Mouse (Mus musculus) left cerebral cortex, postnatal 25 days (tissue): Measurements from ENCODE around the gene Scube3. TPM values are rescaled to one million over a fixed set of nuclear protein-coding genes. Genes with fewer than 3 reads are reported as not detected.

ENCODE experiments used
- DNase-seq, 2 experiments: peaks; one replicate each; pipeline ENCODE4 v3.0.0; 2022; ENCODE audit warnings: low spot score in 2 of 2, mixed read lengths in 1 of 2
- intact Hi-C: fragments of 180-260 bp; cut with DNase I; formaldehyde crosslinking; loops from one replicate; pipeline ENCODE4 v1.15.1; 2025
- total RNA-seq, 2 experiments: library from RNA; stranded (reverse); gene quantifications; 2 replicates each; pipeline ENCODE4 v1.2.3; 2021

Gene Scube3
- total RNA-seq, 2 experiments from 2014 or later: 1.1 to 5.5 TPM

DNA sequence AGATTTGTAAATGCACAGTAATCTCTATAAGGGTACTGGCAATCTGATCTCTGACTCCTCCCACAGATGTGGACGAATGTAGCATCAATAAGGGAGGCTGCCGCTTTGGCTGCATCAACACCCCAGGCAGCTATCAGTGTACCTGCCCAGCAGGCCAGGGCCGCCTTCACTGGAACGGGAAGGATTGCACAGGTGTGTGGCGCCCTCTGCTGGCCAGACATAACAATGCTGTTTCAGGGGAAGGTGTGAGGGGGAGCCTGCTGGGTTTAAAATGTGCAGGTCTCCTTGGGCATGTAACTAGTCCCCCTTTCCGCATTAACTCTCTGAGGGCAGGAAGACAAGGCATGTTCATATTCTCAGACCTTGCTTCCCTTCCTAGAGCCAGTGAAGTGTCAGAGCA lies 21.7 kb downstream of the Scube3 start:
- peak; percentile 67 to 76 for DNase-seq
- intact Hi-C loops: loop anchor here (1.0 to 5.0 kb wide), 2 partner anchors 78 to 171 kb away; no protein-coding TSS in a partner anchor

DNA sequence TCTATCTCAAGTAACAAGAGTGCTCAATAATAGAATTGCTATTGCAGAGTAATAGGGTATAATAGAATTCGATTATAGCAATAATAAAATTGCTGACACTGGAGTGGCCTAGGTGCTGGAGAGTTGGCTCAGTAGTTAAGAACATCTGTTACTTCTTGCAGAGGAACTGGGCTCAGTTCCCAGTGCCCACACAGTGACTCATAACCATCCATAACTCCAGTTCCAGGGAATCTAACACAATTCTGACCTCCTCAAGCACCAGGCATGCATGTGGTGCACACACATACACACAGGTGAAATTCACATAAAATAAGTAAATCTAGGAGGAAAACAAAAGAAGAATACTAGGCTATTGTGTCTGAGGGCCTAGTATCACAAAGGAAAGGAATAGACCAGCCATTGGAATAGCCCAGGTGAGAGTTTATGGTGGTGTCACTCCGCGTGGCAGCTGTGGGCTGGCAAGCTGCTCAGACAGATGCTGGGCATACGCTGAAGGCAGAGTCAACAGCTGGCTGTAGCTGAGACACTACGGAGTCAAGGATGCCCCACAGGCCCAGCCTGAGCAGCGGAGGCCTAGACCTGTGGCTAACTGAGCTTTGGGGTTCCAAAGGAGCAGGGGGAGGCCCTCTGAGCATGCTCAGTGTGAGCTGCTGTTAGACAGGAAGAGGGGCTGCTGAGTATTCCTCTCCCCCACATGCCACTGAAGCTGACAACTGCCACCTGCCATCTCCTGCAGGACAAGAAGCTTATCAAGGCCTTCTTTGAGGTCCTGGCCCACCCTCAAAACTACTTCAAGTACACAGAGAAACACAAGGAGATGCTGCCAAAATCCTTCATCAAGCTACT lies 28.7 kb downstream of the Scube3 start:
- intact Hi-C loops: no loop called here
- peak in 1 of 2 experiments; percentile 82 for DNase-seq

GRCm38 (mm10) chr17:28172690-28173089 lies 30.7 kb downstream of the Scube3 start:
- intact Hi-C loops: no loop called here
- DNase-seq: no peak

GRCm38 (mm10) chr17:28176775-28177539 lies 35.0 kb downstream of the Scube3 start, which contains the start of gene Zfp523:
Zfp523 (plus strand) TSS chr17:28177129.
- DNase-seq: peak; percentile 92 to 95
- intact Hi-C loops: no loop called here

DNA sequence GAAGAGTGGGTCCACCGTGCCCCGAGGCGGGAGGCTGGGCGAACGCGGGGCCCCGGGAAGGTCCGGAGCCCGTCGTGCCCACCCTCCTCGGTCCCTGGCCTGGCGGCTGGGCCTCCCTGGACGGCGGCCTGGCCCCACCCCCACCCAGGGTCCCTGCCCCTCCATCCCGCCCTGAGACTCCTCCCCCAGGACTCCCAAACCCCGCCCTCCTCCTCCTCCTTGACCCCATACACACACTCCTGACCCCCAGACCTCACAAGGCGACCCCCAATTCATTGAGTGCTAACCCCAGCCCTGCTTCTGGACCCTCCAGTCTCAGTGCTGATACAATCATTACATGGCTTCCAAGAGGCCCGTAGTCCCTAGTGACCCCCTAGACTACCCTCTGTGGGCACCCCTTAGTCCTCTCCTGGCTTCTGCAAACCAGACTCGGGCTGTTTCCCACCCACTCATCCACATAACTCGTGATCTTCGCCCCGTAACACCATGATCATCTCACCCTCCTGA lies 35.7 kb downstream of the Scube3 start:
- no peak for DNase-seq

GRCm38 (mm10) chr17:28180331-28180730 lies 38.4 kb downstream of the Scube3 start:
- intact Hi-C loops: no loop called here
- DNase-seq: no peak

More for the DNA sequence above, 35.7 kb downstream of the Scube3 start:
- intact Hi-C loops: no loop called here

GRCm38 (mm10) chr17:28180783-28181544 lies 39.0 kb downstream of the Scube3 start:
- no peak for DNase-seq
- intact Hi-C loops: no loop called here

- intact Hi-C loops: no loop called here
- no peak for DNase-seq
Observed at GRCm38 (mm10) chr17:28184971-28185638, 43.2 kb downstream of the Scube3 start.

DNA sequence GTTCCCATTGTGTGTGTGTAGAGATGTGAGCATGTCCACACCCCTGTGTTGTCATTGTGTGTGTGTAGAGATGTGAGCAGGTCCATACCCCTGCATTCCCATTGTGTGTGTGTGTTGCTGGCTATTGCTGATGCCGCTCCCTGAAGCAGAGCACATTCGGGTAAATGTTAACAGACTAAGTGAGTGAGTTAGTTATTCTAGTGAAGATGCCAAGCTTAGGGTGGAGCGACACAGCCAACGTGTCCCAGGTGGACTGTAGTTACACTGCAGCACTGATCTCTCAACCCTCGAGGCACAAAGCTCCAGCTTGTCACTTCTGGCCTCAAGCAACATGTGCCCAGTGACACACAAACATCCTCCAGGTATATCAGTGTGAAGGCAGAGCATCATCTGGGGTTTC lies 46.4 kb downstream of the Scube3 start:
- DNase-seq: no peak
- intact Hi-C loops: no loop called here

DNA sequence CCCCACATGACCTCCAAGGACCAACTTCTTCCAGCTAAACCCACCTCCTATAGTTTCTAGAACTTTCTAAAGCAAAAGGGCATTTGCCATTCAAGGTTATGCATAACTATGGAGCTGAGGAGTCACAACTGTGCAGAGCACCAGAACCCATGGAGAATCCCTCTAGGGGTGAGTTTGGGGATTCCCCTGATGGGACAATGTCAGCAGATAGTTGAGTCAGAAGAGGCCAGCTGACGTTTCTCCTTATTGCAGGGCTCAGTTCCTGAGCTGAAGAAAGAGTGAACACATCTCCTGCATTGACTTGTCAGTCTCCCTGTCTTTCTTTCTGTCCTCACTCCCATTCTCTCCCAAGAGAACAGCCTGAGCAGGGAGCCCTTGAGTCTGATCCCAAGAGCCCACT lies 50.8 kb downstream of the Scube3 start:
- DNase-seq: no peak
- intact Hi-C loops: no loop called here

- intact Hi-C loops: no loop called here
- DNase-seq: peak in 1 of 2 experiments; percentile 34
Observed at GRCm38 (mm10) chr17:28193559-28193958, 51.6 kb downstream of the Scube3 start.

DNA sequence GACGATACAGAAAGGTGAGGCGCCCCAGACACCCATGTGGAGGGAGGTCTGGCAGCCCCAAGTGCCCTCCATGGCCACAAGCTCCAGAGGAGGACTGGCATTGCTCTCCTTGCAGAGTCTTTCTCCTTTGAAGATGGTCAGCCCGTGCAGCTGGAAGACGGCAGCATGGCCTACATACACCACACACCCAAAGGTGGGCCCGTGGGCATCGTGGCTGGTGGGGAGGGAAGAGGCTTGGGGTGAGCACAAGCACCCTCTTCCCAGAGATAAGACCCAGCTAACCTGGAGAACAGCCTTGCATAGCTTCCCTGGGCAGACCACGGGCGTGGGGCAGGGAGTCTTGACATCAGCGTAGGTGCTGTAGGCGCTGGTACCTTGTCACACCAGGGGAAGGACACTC lies 53.1 kb downstream of the Scube3 start:
- intact Hi-C loops: no loop called here
- DNase-seq: no peak

GRCm38 (mm10) chr17:28197646-28198045 lies 55.7 kb downstream of the Scube3 start:
- DNase-seq: no peak
- intact Hi-C loops: no loop called here

DNA sequence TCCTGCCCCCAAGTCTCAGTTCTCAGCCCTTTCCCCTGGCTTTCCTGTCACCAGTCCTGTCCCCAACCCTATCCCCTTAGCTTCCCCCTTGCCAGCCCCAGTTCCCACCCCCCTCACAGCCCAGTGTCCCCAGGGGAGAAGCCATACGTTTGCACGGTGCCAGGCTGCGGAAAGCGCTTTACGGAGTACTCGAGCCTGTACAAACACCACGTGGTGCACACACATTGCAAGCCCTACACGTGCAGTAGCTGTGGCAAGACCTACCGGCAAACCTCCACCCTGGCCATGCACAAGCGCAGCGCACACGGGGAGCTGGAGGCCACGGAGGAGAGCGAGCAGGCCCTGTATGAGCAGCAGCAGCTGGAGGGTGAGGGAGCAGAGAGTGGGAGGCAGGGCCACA lies 60.0 kb downstream of the Scube3 start:
- intact Hi-C loops: no loop called here
- no peak for DNase-seq

DNA sequence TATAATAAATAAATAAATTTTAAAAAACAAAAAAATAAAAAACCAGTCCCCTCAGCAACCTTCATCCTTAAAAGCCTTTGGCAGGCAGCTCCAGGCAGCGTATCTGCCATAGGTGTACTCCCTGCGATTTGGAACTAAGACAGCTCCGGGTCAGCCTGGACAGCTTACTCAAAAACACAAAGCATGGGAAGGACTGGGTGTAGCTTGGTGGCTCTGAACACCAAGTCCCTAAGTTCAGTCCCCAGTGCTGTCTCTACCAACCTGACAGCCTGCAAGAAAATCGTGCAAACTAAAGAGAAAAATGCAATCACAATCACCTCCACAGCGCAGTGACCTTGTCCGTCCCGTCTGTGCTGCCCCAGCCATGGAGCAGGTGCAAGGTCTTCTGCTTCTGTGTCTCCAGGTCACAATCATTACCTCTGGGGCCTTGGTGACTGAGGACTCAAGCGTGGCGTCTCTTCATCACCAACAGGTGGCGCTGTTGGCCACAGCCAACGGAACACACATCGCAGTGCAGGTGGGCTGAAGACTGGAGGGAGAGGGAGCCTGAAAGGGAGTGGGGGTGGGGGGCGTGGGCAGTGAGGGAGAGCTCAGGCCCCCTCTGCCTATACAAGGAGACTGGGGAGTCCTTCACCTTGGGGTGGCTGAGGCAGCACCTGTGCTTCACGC lies 62.2 kb downstream of the Scube3 start:
- intact Hi-C loops: no loop called here
- peak; percentile 39 to 51 for DNase-seq

DNA sequence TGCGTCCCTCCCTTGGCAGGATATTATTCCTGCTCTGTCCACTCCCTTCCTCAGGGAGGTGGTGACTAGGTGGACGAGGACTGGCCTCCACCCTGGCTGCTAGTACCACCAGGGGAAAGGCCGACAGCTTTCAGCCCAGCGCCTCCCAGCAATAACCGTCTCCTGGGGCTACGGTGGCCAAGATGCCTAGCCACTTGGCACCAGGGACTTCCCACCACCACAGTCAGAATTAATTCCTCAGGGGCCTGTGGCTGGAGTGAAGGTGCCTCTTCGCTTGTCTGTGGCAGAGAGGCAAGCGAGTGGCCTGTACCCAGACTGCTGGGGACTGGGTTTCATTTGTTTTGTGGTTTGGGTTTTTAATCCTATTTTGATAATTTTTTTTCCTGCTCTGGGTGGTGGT lies 63.5 kb downstream of the Scube3 start:
- intact Hi-C loops: loop anchor here (5.0 kb wide), 1 partner anchor 107 kb away; the partner anchor contains the start of gene Fance
- DNase-seq: no peak

DNA sequence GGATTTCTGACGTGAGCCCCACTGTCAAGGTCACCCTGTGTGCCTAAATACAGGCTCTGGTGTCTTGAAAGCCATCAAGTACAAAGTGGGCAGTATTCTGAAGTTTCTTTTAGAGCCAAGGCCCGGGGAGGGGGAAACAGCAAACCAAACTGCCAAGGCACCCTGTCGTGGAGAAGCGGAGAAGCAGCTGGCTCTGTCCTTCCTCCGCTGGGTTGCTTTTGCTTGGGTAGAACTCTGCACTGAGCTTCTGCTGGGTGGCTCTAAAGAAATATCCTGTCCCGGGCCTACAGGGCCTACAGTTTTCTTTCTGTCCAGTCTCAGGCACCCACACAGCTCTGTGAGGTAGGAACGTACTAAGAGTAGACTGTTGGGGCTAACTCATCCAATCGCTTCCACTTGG lies 65.2 kb downstream of the Scube3 start:
- DNase-seq: no peak
- intact Hi-C loops: loop anchor here (5.0 kb wide), 1 partner anchor 105 kb away; the partner anchor contains the start of gene Fance

- intact Hi-C loops: loop anchor here (5.0 kb wide), 1 partner anchor 105 kb away; the partner anchor contains the start of gene Fance
- DNase-seq: peak; percentile 27 to 35
Observed at GRCm38 (mm10) chr17:28207591-28208313, 65.8 kb downstream of the Scube3 start, which contains the start of gene Def6. Def6 (plus strand) TSS chr17:28207778.
